Mouse (Mus musculus): ENCODE measurements around the gene Sugct.
A peak's percentile ranks its signal among the peaks of the same experiment; 100 is the strongest.

Gene Sugct

GRCm38 (mm10) chr13:17296460-17296859, 398.9 kb downstream of the Sugct start:
- no peak for DNase-seq (ENCODE audit: low read depth, low spot score)

DNA sequence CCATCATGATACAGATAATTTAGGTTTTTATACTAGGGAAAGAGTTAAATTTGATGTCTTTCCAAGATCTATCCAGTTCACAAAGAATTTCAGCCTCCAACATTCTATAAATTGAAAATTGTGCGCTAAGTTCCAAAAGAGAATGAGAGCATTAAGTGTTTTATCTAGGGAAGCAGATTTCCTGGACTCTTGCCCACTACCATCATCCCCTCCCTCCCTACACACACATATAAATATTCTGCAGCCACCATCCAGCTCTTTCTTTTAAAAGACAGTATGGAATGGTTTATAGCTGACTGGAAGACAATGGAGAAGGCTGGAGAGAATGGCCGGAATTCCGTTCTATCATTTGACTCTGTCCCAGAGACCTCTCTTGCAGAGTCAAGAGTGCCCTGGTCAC, 404.3 kb downstream of the Sugct start:
- no peak for DNase-seq (ENCODE audit: low read depth, low spot score)

GRCm38 (mm10) chr13:17288377-17288776, 407.0 kb downstream of the Sugct start:
- no peak for DNase-seq (ENCODE audit: low read depth, low spot score)

- DNase-seq (ENCODE audit: low read depth, low spot score), result no peak
Measured at GRCm38 (mm10) chr13:17245936-17246335, 449.4 kb downstream of the Sugct start.

GRCm38 (mm10) chr13:17216524-17216923, 478.8 kb downstream of the Sugct start:
- DNase-seq (ENCODE audit: low read depth, low spot score), result no peak

DNA sequence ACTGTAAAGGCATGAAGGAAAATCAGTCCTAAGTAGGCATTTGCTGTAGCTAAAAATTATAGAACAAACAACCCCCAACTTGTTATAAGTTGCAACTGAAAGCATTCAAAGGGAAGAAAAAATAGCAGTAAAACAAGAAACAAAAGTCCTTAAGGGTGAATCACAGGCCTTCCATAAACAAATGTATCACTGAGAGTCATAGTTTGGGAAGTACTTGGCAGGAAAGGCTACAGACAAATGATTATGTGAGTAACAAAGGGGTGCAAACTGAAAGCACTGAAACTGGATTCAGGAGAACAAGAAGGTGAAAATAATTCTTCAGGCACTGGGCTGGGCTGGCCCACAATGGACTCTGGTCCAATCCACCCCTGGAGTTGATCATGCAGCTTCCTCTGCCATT, 482.7 kb downstream of the Sugct start:
- DNase-seq (ENCODE audit: low read depth, low spot score), result no peak

DNA sequence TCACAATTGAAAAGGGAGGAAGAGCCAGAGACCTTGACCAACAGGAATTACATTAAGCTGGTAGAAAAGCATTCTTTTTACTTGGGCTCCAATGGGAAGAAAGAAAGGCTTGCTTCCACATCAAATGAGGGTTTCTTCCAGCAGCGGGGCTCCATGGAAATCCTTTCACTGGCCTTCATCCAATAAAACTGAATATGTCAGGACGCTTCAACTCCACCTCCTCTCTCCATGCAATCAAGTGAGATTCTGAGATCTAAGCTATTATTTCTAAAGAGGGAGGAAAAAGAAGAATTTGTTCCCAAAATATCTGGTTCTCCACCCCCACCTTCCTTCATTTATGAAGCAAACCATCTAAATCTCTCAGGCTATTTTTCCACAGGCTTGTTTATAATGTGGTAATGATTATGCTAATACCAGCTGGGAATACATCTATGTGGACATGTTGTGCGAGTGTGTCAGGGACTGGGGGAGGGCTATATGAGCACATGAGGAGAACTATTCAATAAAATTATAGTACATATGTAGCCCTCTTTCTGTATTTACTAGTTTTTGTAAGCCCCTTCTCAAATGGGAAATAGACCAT, 505.1 kb downstream of the Sugct start:
- DNase-seq (ENCODE audit: low read depth, low spot score), result no peak

- DNase-seq (ENCODE audit: low read depth, low spot score), result peak; percentile 11
Measured at GRCm38 (mm10) chr13:17185253-17185652, 510.1 kb downstream of the Sugct start.

DNA sequence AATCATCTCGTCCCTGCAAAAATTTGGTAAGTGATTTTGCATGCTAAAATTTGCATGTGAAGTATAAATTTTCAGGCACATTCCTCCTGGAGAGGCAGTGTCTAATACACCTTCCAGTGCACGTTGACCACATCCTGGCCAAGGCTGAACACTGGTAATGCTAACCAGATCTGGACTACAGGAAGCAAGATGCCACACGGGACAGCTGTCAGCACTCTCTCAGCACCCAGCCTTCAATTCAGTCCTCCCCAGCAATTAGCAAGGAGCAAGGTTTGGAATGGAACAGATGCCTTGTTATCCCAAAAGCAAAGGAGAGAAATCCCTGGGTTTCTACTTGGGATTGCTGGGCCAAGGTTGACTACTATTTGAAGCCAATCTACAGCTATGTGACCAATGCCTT, 529.4 kb downstream of the Sugct start:
- no peak for DNase-seq (ENCODE audit: low read depth, low spot score)

- DNase-seq (ENCODE audit: low read depth, low spot score), result no peak
Measured at GRCm38 (mm10) chr13:17164721-17165120, 530.6 kb downstream of the Sugct start.

GRCm38 (mm10) chr13:17146441-17146992, 548.8 kb downstream of the Sugct start:
- no peak for DNase-seq (ENCODE audit: low read depth, low spot score)

GRCm38 (mm10) chr13:17116073-17116472, 579.3 kb downstream of the Sugct start:
- no peak for DNase-seq (ENCODE audit: low read depth, low spot score)

- DNase-seq (ENCODE audit: low read depth, low spot score), result no peak
Measured at GRCm38 (mm10) chr13:17102372-17102771, 593.0 kb downstream of the Sugct start.

- no peak for DNase-seq (ENCODE audit: low read depth, low spot score)
Measured at GRCm38 (mm10) chr13:17086547-17086946, 608.8 kb downstream of the Sugct start.

DNA sequence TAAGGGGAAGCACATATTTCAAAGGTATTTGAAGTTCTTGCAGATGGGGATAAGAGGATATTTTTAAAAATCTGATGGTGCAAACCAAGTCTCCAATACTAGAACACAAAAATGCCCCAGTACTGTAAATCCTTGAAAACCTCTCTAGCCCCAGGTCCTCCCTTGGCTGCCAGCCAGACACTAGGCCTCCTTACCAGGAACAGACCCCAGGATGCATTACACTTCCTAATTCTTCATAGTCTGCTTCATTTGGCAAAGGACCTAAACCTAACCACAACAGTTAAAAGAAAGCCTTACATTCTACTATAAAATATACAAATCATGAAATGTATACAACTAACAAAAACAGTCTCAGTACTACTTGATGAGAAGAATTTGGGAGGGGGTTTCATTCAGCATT, 609.2 kb downstream of the Sugct start:
- no peak for DNase-seq (ENCODE audit: low read depth, low spot score)

GRCm38 (mm10) chr13:17084946-17085852, 610.2 kb downstream of the Sugct start:
- DNase-seq (ENCODE audit: low read depth, low spot score), result no peak

GRCm38 (mm10) chr13:17081618-17082017, 613.7 kb downstream of the Sugct start:
- no peak for DNase-seq (ENCODE audit: low read depth, low spot score)

- no peak for DNase-seq (ENCODE audit: low read depth, low spot score)
Measured at GRCm38 (mm10) chr13:17065552-17065951, 629.8 kb downstream of the Sugct start.

DNA sequence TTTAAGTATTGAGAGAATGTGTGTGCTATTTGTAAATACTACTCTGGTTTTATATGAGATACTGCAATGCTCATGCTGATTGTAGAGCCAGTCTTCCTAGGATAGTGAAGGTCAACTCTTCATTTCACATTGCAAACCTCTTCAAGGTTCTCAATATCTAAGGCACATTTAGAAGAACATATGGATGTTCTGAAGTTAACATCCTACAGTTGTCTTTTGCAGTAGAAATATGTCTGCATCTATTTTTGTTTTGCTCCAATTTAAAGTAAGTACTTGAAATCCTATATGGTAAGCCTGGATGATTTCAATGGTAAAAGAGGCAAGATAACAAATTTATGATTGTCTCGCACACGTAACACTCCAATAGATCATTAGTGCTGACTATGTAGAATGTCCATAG, 638.7 kb downstream of the Sugct start:
- no peak for DNase-seq (ENCODE audit: low read depth, low spot score)

DNA sequence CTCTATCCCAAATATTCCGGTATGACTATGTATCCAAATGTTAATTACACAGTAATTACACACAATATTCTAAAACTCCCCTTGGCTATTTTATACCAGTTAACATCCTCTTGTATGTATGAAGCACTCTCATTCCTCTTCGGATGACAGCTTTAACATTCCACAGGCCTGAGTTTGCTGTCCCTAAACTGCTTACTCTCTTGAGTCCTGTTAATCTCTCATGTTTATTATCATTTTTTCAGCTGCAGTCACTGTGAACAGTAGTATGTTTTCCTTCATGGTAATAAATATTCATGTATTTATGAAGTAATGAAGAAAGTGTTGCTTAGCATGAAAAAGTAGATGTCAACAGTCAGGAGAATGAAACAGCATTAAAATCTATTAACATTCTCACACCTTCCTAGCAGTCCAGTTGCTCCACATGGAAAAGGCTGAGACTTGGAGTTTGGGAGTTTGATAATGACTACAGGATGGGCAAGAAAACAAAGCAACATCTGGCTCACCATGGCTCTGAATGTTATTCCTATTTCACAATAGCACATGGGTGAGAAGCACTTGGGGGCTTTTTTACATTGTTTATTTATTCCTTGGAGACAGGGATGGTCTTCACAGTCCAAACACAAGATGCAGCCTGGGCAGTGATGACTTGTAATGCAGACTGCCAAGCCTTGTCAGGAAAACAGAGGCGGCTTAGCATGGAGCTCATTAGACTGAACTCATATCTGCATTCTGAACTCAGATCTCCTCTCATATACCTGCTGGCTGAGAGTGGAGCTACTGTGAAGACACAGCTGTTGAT, 651.7 kb downstream of the Sugct start:
- DNase-seq (ENCODE audit: low read depth, low spot score), result no peak

DNA sequence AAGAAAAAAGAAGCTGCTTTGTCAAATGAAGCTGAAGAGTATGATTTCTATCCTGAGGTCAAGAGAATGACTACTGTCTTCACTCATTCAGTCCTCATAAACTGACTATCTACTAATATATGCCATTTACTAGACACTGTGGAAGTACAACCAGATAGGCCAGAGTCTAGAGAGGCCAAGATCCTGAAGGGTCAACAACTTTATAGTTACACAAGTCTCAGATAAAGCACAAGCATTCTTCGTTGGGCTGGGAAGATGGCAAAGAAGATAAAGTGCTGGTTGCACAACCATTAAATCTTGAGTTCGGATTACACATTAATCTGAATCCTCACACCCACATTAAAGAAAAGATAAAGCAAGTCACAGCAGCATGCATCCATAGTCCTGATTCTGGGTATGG, 653.0 kb downstream of the Sugct start:
- no peak for DNase-seq (ENCODE audit: low read depth, low spot score)

- no peak for DNase-seq (ENCODE audit: low read depth, low spot score)
Measured at GRCm38 (mm10) chr13:17039727-17040126, 655.6 kb downstream of the Sugct start.

Measured in WW6 (cell line).